Mouse (Mus musculus): Measurements from ENCODE around the gene Tmem14c.

Tmem14c gene

GRCm38 (mm10) chr13:41008271-41008670 lies 7.8 kb upstream of the Tmem14c start:
- no peak for DNase-seq (ENCODE audit: low read depth, low spot score)

- DNase-seq (ENCODE audit: low read depth, low spot score): no peak
These were observed 7.1 kb upstream of the Tmem14c start for GRCm38 (mm10) chr13:41008946-41009345.

GRCm38 (mm10) chr13:41016797-41017405 lies 809 bp downstream of the Tmem14c start:
- DNase-seq (ENCODE audit: low read depth, low spot score): no peak

GRCm38 (mm10) chr13:41017832-41018231 lies 1.7 kb downstream of the Tmem14c start:
- peak; percentile 60 for DNase-seq (ENCODE audit: low read depth, low spot score)

- no peak for DNase-seq (ENCODE audit: low read depth, low spot score)
These were observed 2.1 kb downstream of the Tmem14c start for GRCm38 (mm10) chr13:41018236-41018635.

GRCm38 (mm10) chr13:41018756-41019591 lies 2.9 kb downstream of the Tmem14c start:
- DNase-seq (ENCODE audit: low read depth, low spot score): peak; percentile 59

GRCm38 (mm10) chr13:41020494-41020893 lies 4.4 kb downstream of the Tmem14c start:
- DNase-seq (ENCODE audit: low read depth, low spot score): no peak

GRCm38 (mm10) chr13:41021607-41022006 lies 5.5 kb downstream of the Tmem14c start:
- DNase-seq (ENCODE audit: low read depth, low spot score): no peak

- no peak for DNase-seq (ENCODE audit: low read depth, low spot score)
These were observed 6.0 kb downstream of the Tmem14c start for GRCm38 (mm10) chr13:41022099-41022498.

- DNase-seq (ENCODE audit: low read depth, low spot score): no peak
These were observed 14.0 kb downstream of the Tmem14c start for GRCm38 (mm10) chr13:41030098-41030497.

GRCm38 (mm10) chr13:41042511-41042910 lies 26.4 kb downstream of the Tmem14c start:
- no peak for DNase-seq (ENCODE audit: low read depth, low spot score)

- no peak for DNase-seq (ENCODE audit: low read depth, low spot score)
These were observed 29.8 kb downstream of the Tmem14c start for GRCm38 (mm10) chr13:41045901-41046300.

GRCm38 (mm10) chr13:41047280-41047679 lies 31.2 kb downstream of the Tmem14c start:
- no peak for DNase-seq (ENCODE audit: low read depth, low spot score)

- no peak for DNase-seq (ENCODE audit: low read depth, low spot score)
These were observed 35.9 kb downstream of the Tmem14c start for GRCm38 (mm10) chr13:41051965-41052364.

GRCm38 (mm10) chr13:41067618-41068017 lies 51.5 kb downstream of the Tmem14c start:
- DNase-seq (ENCODE audit: low read depth, low spot score): no peak

- no peak for DNase-seq (ENCODE audit: low read depth, low spot score)
These were observed 55.5 kb downstream of the Tmem14c start for GRCm38 (mm10) chr13:41071617-41072016.
